Mouse (Mus musculus) gastrocnemius, adult 18-20 months (tissue): Measurements from ENCODE around the gene 1110065P20Rik. TPM values are rescaled to one million over a fixed set of nuclear protein-coding genes. Genes with fewer than 3 reads are reported as not detected.
A peak's percentile ranks its signal among the peaks of the same experiment; 100 is the strongest.

Experiments
- DNase-seq: peaks from one replicate; pipeline ENCODE4 v3.0.0; 2021; ENCODE audit warnings: low spot score
- long read RNA-seq, 2 experiments: library from polyadenylated mRNA; stranded (forward); transcript quantifications; one replicate each; pipeline ENCODE4 v2.0.0; 2021
- total RNA-seq, 2 experiments: library from RNA; stranded (reverse); gene quantifications; 2 replicates each; pipeline ENCODE4 v1.2.3; 2021

Gene 1110065P20Rik
- 10 to 100 TPM; 19.7 to 23.0 TPM for total RNA-seq
- long read RNA-seq, experiment 1, transcript 1110065P20Rik-203 (2 exons, 659 nt): major isoform, 11 of 22 reads
- long read RNA-seq, experiment 1, transcript 1110065P20Rik-204 (3 exons, 762 nt): minor isoform, 7 of 22 reads
- long read RNA-seq, experiment 1, partial matches to known transcripts: 0 of 22 reads
- long read RNA-seq, experiment 1, other reads (novel, unspliced or antisense): 0 of 22 reads
- long read RNA-seq, experiment 2, transcript 1110065P20Rik-203 (2 exons, 659 nt): major isoform, 6 of 14 reads
- long read RNA-seq, experiment 2, transcript 1110065P20Rik-204 (3 exons, 762 nt): minor isoform, 5 of 14 reads
- long read RNA-seq, experiment 2, partial matches to known transcripts: 0 of 14 reads
- long read RNA-seq, experiment 2, other reads (novel, unspliced or antisense): 1 of 14 reads

DNA sequence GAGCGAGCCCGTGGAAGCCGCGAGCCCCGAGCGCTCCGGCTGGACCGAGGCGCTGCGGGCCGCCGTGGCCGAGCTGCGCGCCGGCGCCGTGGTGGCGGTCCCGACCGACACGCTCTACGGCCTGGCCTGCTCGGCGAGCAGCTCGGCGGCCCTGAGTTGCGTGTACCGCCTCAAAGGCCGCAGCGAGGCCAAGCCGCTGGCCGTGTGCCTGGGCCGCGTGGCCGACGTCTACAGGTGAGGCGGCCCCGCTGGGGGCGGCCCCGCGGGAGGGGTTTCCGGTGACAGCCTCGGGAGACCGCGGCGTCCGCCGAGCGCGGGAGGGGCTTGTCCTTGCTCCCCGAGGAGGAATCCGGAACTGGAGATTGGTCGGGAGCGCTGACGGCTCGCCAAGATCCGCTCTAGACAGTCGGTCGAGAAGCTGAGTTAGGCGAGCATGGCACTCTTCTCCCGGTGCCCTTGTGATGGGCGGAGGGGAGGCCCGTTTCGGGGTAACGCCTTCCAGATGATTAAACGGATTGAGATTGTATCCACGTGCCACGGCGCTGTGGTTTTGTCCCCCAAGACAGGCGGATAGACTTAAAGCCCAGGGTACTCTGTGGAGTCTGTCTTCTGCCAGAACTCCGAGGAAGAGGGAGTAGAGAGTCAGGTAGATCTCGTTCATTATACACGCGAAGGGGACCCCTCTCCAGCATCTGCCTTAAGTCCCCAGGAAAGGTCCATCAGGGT, at the start of gene 1110065P20Rik:
TSS of gene 1110065P20Rik (minus strand) at position 264 of the 726 bp plus-strand sequence.
- peak; percentile 46 for DNase-seq

DNA sequence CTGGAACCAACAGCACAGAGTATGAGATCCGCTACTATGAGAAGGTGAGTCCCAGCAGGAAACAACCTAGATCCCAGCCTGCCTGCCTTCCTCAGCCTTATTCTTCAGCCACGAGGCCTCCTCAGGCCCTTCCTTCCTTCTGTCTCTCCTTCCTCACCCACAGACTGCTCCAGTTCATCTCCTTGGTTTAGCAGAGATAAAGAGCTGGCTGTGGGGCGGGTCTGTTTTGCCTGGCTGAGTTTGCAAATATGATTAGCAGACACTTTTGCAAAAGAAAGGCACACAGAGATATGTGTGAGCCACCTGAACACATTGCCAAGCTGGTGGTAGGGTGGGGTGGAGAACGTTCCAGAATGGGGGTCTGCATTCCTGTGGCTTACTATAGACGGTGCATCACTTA, 48.9 kb upstream of the 1110065P20Rik start:
- no peak for DNase-seq

DNA sequence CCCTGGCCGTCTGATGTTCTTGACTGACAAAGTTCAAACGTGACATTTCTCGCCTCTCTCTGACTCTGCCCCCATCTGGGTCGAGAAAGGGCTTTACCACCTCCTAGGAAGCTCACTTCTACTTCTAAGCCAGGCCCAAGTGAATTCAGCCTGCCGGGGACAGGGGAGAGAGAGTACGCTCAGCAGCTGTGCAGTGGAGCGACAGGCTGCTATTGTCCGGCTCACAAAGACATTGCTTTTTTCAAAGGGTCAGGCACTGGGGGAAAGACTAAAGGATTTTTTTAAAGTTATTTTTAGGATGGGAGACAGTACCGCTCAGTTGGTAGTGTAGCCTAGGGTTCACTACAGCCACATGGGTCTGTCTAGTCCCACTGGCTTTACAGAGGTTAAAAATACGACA, 47.4 kb upstream of the 1110065P20Rik start:
- no peak for DNase-seq

DNA sequence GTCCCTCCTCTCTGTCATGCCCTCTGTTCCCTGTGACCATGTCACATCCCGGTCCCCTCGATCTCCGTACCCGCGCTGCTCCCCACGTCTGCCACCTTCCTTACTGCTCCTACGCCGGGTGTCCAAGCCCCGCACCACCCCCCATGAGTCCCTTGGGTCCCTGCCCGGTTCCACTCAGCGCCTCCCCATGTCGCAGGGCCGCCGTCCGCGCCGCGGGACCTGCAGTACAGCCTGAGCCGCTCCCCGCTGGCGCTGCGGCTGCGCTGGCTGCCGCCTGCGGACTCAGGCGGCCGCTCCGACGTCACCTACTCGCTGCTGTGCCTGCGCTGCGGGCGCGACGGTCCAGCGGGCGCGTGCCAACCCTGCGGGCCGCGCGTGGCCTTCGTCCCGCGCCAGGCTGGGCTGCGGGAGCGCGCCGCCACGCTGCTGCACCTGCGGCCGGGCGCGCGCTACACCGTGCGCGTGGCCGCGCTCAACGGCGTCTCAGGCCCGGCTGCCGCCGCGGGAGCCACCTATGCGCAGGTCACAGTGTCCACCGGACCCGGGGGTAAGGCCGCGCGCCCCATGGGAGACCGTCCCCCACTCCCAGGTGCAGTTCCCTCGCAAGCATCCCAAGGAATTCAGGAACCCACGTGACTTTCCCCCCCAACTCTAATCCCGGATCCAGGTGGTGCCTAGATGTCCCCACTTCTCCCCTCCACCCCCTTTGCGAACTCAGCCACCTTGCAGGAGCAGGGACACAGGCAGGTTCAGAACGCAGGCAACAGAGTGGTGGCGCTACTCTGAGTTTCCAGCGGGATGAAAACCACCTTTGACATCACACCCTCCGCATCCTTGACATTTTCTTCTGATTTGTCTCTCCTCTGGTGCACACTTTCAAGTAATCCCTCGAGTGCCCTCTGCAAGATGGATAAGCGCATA, 43.8 kb upstream of the 1110065P20Rik start:
- no peak for DNase-seq

DNA sequence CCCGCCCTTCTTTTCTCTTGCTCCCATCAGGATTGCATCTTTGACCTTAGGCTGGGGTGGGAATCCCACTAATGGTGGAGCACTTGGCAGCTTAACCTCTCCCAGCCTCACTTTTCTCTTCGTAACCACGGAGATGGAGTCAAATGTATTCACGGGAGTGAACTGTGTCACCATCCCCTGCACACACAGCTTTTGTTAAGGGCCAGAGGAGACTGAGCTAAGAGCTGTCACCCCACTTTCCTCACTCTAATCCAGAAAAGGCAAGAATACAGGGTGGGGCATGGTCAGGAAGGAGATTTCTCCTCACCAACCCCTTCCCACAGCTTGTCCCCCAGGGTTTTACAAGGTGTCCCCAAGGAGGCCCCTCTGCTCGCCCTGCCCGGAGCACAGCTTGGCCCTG, 42.8 kb upstream of the 1110065P20Rik start:
- DNase-seq: no peak

DNA sequence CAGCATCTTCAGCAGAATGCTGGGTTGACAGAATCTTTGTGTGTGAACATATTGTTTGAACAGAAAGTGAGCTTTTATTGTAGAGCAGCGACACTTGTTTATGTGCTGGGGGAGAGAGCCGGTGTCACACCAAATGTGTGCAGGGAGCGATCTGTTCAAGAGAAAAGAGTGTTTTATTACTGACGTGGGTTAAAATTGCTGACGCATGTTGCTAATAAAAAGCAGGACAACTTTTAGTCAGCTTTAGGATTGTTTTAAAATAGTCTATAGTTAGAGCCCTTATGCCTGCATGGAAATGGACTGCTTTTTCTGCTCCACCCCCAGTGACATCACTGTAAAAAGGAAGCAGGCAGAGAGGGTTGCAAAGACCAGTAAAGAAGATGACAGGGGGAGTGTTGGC, 39.8 kb upstream of the 1110065P20Rik start:
- DNase-seq: no peak

DNA sequence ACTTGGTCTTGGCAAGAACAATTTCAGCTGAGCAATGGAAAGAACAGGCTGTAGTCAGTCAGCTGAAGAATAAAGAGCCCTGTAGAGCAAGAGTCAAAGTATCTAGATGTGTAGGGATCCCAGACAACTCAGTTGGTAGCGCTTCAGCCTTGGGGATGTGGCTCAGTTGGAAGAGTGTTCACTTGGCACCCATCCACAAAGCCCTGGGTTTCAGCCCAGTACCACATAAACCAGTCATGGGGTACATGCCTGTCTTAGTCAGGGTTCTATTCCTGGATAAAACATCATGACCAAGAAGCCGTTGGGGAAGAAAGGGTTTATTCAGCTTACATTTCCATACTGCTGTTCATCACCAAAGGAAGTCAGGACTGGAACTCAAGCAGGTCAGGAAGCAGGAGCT, 38.9 kb upstream of the 1110065P20Rik start:
- DNase-seq: no peak

DNA sequence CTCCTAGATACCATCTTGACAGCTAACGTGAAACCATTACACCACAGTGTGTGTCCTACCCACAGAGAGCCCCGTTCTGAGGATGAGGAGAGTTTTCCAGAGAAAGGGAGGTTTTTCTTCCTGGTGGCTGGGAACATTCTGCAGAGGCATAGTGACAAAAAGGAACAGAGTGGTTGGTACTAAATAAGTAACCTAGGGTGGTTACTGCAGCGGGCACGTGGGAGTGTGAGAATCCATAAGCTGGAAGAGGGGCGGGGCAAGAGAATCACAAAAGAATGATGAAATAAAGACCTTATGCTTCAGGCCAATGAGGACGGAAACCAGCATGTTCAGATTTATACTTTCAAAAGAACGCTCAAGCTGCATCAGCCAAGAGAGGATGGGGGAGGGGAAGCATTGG, 37.7 kb upstream of the 1110065P20Rik start:
- DNase-seq: no peak

DNA sequence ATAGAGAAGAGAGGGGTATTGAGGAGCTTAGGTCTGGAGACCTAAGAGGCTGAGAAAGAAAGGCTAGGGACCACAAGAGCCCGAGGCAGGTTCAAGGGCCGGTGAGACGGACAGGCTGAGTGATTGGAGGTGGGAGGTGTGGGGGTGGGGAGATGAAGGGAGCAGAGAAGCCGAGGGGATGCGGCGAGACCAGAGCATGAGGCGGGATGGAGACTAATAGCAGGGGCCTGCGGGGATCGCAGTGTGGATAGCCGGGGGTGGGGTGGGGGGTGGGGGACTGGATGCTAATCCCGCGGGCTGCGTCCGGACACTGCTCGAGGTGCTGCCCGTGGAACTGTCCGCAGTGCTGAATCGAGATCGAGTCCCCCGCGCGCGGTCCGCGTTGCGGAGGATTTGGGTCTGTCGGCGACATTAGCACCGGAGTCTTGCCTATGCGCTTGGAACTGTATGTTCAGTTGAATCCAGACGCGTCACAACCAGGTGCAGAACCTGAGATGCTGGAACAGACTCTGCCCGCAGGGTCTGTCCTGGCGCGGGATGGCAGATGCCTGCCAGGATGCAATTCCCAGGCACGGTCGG, 31.2 kb upstream of the 1110065P20Rik start:
- DNase-seq: no peak

DNA sequence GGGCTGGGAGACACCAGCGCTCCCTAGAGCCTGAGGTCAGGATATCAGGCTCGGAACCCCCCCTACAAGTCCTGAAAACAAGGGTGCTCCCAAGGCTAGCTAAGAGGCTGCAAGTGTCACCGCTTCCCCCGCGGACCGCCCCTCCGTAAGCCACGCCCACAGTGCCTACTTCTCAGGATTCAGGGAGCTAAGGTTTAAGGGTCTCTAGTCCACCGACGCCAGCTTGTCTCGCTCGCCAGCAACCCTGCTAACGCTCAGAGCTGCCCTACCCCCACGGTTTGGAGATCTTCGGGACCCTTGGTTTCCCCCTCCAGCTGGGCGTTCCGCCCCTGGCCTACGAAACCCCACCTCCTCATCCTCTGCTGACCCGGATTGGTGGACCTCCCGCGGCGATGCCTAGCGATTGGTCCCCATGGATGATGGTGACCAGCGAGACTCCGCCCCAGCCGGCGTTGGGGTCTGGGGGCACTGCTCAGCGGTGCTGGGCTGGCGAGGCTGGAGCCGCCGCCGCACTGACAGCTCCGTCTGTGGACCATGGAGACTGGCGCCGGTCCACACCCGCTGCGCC, 30.4 kb upstream of the 1110065P20Rik start:
- DNase-seq: no peak

DNA sequence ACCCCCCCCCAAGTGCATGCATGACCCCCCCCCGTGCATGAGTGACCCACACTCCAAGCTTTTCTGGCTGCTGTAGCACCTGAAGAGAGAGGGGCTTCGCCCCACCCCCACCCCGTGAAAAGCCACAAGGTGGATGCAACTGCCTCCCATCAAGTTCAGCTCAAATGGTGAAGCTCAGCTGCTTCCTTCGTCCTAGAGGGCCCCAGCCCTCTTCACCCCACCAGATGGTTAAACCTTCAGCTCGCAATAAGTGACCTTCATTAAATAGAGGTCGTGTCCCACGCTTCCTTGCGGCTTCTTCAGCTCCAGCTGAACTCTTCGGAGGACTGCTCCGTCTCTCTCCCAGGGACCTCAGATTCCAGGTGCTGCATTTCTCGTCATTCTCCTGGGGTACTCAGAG, 29.6 kb upstream of the 1110065P20Rik start, which contains the start of gene Epha10:
TSS of gene Epha10 (plus strand) at position 301 of the 400 bp plus-strand sequence.
- no peak for DNase-seq

DNA sequence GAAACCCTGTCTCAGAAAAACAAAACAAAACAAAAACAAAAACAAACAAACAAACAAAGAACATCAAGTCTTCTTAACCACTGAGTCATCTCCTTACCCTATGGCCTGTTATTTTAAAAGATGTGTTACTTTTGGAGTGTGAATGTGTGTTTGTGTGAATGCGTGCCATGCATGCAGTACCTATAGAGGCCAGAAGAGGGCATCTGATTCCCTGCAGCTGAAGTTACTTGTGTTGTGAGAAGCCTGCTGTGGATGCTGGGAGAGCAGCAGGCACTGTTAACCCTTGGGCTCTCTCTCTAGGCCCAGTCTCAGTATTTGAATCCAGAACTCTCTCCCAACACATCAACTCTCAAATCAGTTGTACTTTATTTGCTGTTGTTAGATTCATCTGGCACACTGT, 21.7 kb upstream of the 1110065P20Rik start:
- DNase-seq: no peak

DNA sequence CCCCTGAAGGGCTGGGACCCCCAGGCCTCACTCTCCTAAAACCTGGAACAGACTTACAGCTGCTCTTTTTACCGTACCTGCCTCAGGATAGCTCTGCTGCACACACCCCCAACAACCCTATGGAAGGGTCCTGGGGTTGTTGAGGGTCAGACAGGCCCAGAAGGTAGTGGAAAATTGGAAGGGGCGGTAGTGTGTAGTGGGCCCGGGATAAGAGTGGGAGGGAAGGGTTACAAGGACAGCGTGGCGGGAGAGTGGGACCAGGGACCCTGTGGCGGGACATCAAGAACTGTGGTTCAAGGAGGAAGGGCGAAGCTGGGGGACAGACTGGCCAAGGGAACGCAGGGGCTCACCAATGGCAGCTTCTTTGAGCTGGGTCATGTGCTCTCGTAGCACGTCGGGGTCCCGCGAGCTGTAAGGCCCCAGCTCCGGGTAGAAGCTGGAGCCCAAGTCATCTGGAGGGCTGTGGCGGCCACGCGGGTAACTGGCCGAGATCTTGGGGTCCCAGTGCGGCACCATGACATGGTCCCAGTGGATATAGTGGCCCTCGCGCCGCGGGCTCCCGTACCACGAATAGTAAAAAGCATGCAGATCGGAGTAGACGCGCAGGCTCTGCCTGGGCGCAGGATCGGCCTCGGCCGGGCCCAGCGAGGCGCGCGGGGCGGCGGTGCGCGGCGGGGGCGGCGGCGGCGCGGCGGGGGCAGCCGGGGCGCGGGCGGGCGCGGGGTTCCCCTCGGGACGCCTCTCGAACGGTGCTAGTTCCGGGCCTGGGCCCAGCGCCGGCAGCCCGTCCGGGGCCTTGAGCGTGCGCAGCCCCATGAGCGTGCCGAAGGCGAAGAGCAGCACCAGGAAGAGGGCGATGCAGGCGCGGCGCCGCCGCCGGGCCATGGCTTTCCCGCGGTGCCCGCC, 10.5 kb upstream of the 1110065P20Rik start, which contains the start of gene Maneal:
TSS of gene Maneal (minus strand) at position 889 of the 906 bp plus-strand sequence.
- no peak for DNase-seq

DNA sequence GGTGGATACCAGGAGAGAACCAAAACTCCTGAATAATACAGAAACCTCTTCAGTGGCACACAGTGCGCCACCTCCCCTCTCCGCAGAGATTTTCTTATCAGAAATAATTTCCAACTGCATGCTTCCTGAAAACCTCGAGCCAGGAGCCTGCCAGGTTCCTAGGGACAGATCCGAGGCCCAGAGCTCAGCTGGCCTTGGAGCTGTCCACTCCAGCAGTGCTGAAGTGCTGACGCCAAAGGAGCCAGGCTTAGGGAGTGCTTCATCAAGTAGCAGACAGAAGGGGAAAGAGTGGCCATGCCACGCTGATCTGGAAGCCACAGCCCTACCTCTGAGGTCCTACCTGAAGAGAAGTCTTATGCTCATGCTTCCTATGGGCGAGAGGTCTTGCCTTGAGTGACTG, 9.4 kb upstream of the 1110065P20Rik start:
- DNase-seq: peak; percentile 42

DNA sequence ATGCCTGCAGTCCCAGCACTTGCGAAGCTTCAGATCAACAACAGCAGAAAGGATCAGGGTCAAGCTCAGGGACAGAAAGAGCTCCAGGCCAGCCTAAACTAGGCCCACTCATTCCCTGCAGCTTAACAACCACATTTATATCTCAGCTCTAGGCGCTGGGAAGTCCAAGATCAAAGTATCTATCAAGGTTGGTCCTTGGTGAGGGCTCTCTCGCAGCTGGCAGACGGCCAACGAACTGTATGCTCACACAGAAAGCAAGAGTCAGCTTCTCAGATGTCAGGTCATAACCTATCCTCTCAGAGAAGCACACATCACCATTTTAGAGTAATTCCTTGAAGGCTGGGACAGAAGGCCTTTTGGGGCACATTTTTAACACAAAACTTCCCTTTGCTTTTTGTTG, 7.4 kb upstream of the 1110065P20Rik start:
- DNase-seq: no peak

DNA sequence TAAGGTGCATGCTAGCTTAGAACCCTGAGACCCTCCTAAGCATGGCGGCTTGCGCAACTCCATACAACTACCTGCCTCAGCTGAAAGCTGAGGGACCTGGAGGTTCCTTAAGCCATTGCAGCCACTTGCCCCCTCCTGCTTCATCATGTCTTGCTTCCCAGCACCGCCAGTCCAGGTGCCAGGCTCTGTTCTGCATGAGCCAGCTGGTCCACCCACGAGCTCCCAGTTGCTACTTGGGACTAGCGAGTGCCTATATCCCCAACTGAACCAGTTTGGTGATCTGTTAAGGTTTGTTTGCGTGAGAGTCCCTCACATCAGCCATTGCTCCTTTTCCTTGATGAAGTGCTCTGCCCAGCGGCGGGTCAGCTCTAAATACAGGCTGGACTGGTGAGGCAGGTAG, 5.3 kb upstream of the 1110065P20Rik start:
- DNase-seq: no peak

DNA sequence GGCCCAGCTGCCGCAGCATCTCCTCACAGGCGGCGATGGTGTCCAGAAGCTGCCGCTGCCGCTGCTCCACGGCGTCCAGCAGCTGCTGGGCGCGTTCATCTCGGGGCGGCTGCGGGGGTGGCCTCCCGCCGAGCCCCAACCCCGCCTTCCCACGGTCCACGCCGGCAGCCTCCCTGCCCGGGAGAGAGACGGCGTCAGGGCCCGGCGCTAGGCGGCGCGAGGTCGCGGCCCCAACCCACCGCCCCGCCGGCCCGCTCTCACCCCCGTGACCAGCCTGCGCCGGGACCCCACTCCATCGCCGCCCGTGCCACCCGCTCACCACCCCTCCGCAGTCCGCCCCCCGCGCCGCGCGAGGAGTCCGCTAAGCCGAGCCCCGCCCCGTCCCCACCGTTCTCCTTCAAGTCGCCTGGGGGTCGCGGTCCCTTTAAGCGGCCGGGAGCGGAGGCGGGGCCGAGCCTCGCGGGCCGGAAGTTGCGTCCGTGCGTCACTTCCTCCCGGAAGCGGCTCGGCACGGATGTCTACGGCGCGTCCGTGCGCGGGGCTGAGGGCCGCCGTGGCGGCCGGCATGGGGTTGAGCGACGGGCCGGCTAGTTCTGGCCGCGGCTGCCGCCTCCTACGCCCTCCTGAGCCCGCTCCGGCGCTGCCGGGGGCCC, 609 bp downstream of the 1110065P20Rik start, which contains the start of gene Yrdc:
TSS of gene Yrdc (plus strand) at position 419 of the 653 bp plus-strand sequence.
- DNase-seq: peak; percentile 92

DNA sequence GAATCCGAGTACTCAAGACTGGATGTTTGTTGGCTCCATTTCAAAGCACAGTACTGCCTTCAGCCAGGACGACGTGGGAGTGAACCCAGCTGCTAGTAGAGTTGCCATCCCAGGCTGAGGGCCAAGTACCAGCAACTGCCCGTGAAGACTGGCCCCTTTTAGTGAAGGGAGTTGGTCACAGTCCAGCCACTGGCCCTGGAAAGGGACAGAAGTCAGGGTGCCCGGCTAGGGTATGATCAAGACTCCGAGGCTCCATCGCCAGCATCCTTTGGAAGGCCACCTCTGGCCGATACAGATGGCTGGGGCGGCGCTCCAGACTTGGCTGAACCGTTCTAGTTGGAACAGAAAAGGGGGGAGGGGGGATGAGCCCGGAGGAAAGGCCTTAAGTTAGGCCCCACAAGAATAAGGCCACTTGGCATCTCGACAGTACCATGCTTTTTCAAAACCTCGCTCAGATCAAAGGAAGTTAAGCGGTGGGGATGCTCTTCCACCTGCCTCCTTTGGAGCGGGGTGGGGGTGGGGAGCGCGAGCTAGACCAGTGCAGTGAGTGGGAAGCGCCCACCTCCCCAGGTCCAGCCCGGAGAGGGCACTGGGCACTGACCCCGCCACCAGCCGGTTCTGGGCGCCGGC, 1.2 kb downstream of the 1110065P20Rik start:
- DNase-seq: peak; percentile 17

DNA sequence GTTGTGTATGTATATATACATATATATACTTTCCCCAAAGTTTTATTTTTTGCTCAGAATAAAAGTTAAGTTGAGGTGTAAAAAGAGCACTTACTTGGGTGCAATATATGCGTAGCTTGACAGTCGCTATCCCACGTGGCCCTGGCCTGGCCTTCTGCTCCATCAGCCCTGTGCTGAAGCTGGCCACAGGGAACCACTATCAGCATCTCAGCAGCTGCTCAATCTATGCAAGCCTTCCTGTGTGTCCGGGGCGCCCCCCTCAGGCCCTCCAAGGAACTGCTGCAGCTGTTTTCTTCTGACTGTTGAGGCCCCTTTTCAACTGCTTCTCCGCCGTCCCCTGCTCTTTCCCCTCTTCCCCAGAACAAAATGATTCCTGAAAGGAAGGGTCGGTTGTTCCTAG, 3.4 kb downstream of the 1110065P20Rik start:
- peak; percentile 78 for DNase-seq
